In the genomic region with DNA sequence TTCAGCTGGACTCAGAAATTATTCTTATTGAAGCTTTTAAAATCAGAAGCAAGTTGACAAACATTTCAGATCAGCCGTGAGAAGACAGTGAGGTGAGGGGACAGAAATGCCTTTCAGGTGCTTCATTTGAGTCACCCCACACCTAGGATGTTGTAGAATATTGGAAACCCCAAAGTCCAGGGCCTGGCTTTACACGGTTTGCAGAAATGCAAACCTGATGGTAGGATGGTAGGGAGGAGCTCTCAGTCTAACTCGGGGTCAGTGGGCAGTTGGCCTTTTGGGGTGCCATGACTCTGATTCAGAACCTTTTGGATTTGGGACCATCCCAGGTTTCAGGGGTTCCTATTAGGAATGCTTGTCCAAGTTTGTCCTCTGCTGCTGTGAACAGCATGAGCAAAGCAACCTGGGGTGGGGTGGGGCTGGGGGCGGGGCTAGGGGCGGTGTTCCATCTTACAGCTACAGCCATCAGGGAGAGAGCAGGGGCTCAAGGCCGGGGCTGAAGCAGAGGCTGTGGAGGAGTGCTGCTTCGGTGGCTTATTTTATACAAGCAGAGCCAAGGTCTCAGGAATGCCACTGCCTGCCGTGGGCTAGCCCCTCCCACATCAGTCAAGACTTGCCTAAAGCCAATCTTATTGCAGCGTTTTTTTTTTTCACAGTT, we compare ENCODE assay signal across 8 mouse cellular contexts.
DNase-seq lines count a peak whose midpoint lies in the region; ATAC-seq and TF ChIP-seq lines count a peak whose summit lies in the region.

No protein-coding gene starts in this region.

- no peak for DNase-seq in heart, postnatal 0 days (ENCODE audit: low spot score)
- DNase-seq in heart, postnatal 25 days (ENCODE audit: low spot score): no peak
- DNase-seq in limb, embryonic 11.5 days (ENCODE audit: low spot score): peak; percentile 45
- DNase-seq in cerebellum, postnatal 36 days: no peak
- DNase-seq in frontal cortex, postnatal 14 days (ENCODE audit: low spot score in 2 of 2): no peak

- peak overlapping the region; percentile 75 for H3K4me2 ChIP-seq in heart, postnatal 0 days (ENCODE audit: low read depth, low read length)
- peak overlapping the region; percentile 86 for H3K4me2 ChIP-seq in forebrain, embryonic 15.5 days (replicated peaks)
- H3K4me2 ChIP-seq in limb, embryonic 11.5 days (ENCODE audit: low read depth, severe bottlenecking): peak overlapping the region; percentile 31; the same call in 1 of the 2 replicates
- peak overlapping the region; percentile 92 for H3K4me2 ChIP-seq in neural tube, embryonic 15.5 days

- peaks cover 32% of the 10 kb centered on the region for H3K27me3 ChIP-seq in heart, postnatal 0 days (ENCODE audit: control insufficient read depth, insufficient read depth, low read length)
- no peaks in the 10 kb centered on the region for H3K27me3 ChIP-seq in forebrain, embryonic 15.5 days
- no peaks in the 10 kb centered on the region for H3K27me3 ChIP-seq in limb, embryonic 11.5 days (ENCODE audit: control insufficient read depth, insufficient read depth, low read length)
- H3K27me3 ChIP-seq in neural tube, embryonic 15.5 days (replicated peaks): no peaks in the 10 kb centered on the region; the same call in 1 of the 2 replicates

- no peaks in the 10 kb centered on the region for H3K9me3 ChIP-seq in heart, postnatal 0 days (replicated peaks; ENCODE audit: control insufficient read depth, low read length)
- H3K9me3 ChIP-seq in forebrain, embryonic 15.5 days: no peaks in the 10 kb centered on the region
- H3K9me3 ChIP-seq in limb, embryonic 11.5 days (ENCODE audit: control insufficient read depth, low read length): no peaks in the 10 kb centered on the region
- no peaks in the 10 kb centered on the region for H3K9me3 ChIP-seq in neural tube, embryonic 15.5 days (replicated peaks)

- peaks cover 7% of the 10 kb centered on the region; the same call in 1 of the 2 replicates for H3K4me1 ChIP-seq in heart, postnatal 0 days (ENCODE audit: control insufficient read depth, insufficient read depth)
- H3K4me1 ChIP-seq in forebrain, embryonic 15.5 days: peaks cover 22% of the 10 kb centered on the region
- no peaks in the 10 kb centered on the region; the same call in none of the 2 replicates for H3K4me1 ChIP-seq in limb, embryonic 11.5 days (ENCODE audit: control insufficient read depth, insufficient read depth, low read length)
- peaks cover 20% of the 10 kb centered on the region for H3K4me1 ChIP-seq in neural tube, embryonic 15.5 days

- no peak for TF ChIP-seq EP300 in heart, postnatal 0 days (IDR thresholded peaks at IDR 0.05; ENCODE audit: low read depth)

- no peak overlapping the region for H3K9ac ChIP-seq in heart, postnatal 0 days (replicated peaks; ENCODE audit: low read depth, low read length)
- 0 out of 2 replicates have a peak overlapping the region, but pooled peaks have one; percentile 22 for H3K9ac ChIP-seq in forebrain, embryonic 15.5 days (replicated peaks)
- H3K9ac ChIP-seq in limb, embryonic 11.5 days (ENCODE audit: low read length): no peak overlapping the region
- no peak overlapping the region for H3K9ac ChIP-seq in neural tube, embryonic 15.5 days (replicated peaks)

- no peak overlapping the region for H3K27ac ChIP-seq in heart, postnatal 0 days (ENCODE audit: low read depth)
- H3K27ac ChIP-seq in forebrain, embryonic 15.5 days (replicated peaks): no peak overlapping the region
- no peak overlapping the region for H3K27ac ChIP-seq in limb, embryonic 11.5 days (replicated peaks; ENCODE audit: low read depth, low read length)
- no peak overlapping the region for H3K27ac ChIP-seq in neural tube, embryonic 15.5 days (replicated peaks)

- TF ChIP-seq CTCF in heart, postnatal 0 days (IDR thresholded peaks at IDR 0.05; ENCODE audit: low read depth): no peak

- H3K36me3 ChIP-seq in heart, postnatal 0 days (replicated peaks; ENCODE audit: control insufficient read depth, insufficient read depth, low read length): no peaks in the 10 kb centered on the region
- no peaks in the 10 kb centered on the region for H3K36me3 ChIP-seq in forebrain, embryonic 15.5 days
- no peaks in the 10 kb centered on the region for H3K36me3 ChIP-seq in limb, embryonic 11.5 days (ENCODE audit: control insufficient read depth, insufficient read depth, low read length)
- no peaks in the 10 kb centered on the region for H3K36me3 ChIP-seq in neural tube, embryonic 15.5 days

- intact Hi-C loops in heart, postnatal 25 days (cut with DNase I): no loop called here

- 3% methylated on average over 9 of the region's 9 CpGs for WGBS in heart, postnatal 0 days
- 2% methylated on average over 9 of the region's 9 CpGs for WGBS in forebrain, embryonic 15.5 days
- WGBS in limb, embryonic 11.5 days: 5% methylated on average over 9 of the region's 9 CpGs
- 4% methylated on average over 9 of the region's 9 CpGs for WGBS in neural tube, embryonic 15.5 days

- no peak overlapping the region for H3K4me3 ChIP-seq in heart, postnatal 0 days (ENCODE audit: low read depth, low read length)
- peak overlapping the region; percentile 6 for H3K4me3 ChIP-seq in forebrain, embryonic 15.5 days
- H3K4me3 ChIP-seq in limb, embryonic 11.5 days (ENCODE audit: low read depth, low read length): no peak overlapping the region
- H3K4me3 ChIP-seq in neural tube, embryonic 15.5 days (replicated peaks): peak overlapping the region; percentile 41; the same call in 1 of the 2 replicates

- no peak for ATAC-seq in heart, postnatal 0 days (ENCODE audit: insufficient read depth, low read depth)
- ATAC-seq in forebrain, embryonic 15.5 days (replicated peaks): 0 out of 2 replicates have a peak, but pooled peaks have one; percentile 43
- ATAC-seq in limb, embryonic 11.5 days (ENCODE audit: insufficient number of reproducible peaks, low FRiP score, low TSS enrichment, low read depth): 0 out of 2 replicates have a peak, but pooled peaks have one; percentile 68
- ATAC-seq in neural tube, embryonic 15.5 days (ENCODE audit: low FRiP score): no peak
- no peak for ATAC-seq in megakaryocyte-erythroid progenitor cell, adult 5-6 weeks (replicated peaks; ENCODE audit: low FRiP score, low TSS enrichment, poor library complexity, severe bottlenecking)

Comparison
In these comparisons a context has a peak if more than half of its experiments do, and no peak if none do; other contexts are left out.
1. ATAC-seq: peak in forebrain, embryonic 15.5 days (single experiment) and limb, embryonic 11.5 days (single experiment); none in heart, postnatal 0 days (single experiment), neural tube, embryonic 15.5 days (single experiment) and megakaryocyte-erythroid progenitor cell, adult 5-6 weeks (single experiment).
2. H3K4me2 ChIP-seq: peak in every context shown above with its lines; median percentile 92 in neural tube, embryonic 15.5 days; 86 in forebrain, embryonic 15.5 days; 75 in heart, postnatal 0 days; 31 in limb, embryonic 11.5 days.
3. H3K4me3 ChIP-seq: peak in forebrain, embryonic 15.5 days (single experiment) and neural tube, embryonic 15.5 days (single experiment); none in heart, postnatal 0 days (single experiment) and limb, embryonic 11.5 days (single experiment).